Mouse (Mus musculus) neural tube, embryonic 11.5 days (tissue): ENCODE data around the gene Scp2. TPM values are rescaled to one million over a fixed set of nuclear protein-coding genes. Genes with fewer than 3 reads are reported as not detected.

Source experiments
- ATAC-seq: fragments of 200-750 bp; cut with Nextera tagmentation; 2 replicates; pipeline ENCODE4 v1.8.0; 2017; ENCODE audit warnings: moderate number of reproducible peaks, mild to moderate bottlenecking, moderate TSS enrichment, moderate library complexity; ENCODE audit not compliant: insufficient read depth, low FRiP score, low TSS enrichment
- DNase-seq: peaks from one replicate; pipeline ENCODE4 v3.0.0-alpha.2; 2015; ENCODE audit warnings: low spot score
- H3K27ac ChIP-seq: fragments of 300-500 bp; sonication (generic); 2 replicates; pipeline ENCODE4 v1.5.1; 2014; ENCODE audit warnings: low read depth, mild to moderate bottlenecking, low read length
- H3K27me3 ChIP-seq: fragments of 300-500 bp; sonication (generic); 2 replicates; pipeline ENCODE4 v1.6.1; 2014; ENCODE audit warnings: mild to moderate bottlenecking, low read length, mixed read lengths; ENCODE audit not compliant: control insufficient read depth, insufficient read depth
- H3K36me3 ChIP-seq: fragments of 300-500 bp; sonication (generic); 2 replicates; pipeline ENCODE4 v1.6.1; 2014; ENCODE audit warnings: mild to moderate bottlenecking, low read length, moderate library complexity, mixed read lengths; ENCODE audit not compliant: control insufficient read depth, insufficient read depth
- H3K4me1 ChIP-seq: fragments of 300-500 bp; sonication (generic); 2 replicates; pipeline ENCODE4 v1.6.1; 2014; ENCODE audit warnings: low read length, mixed read lengths; ENCODE audit not compliant: control insufficient read depth, insufficient read depth
- H3K4me2 ChIP-seq: fragments of 300-500 bp; sonication (generic); 2 replicates; pipeline ENCODE4 v1.6.1; 2014; ENCODE audit warnings: low read depth, mild to moderate bottlenecking, moderate library complexity
- H3K4me3 ChIP-seq: fragments of 300-500 bp; sonication (generic); 2 replicates; pipeline ENCODE4 v1.5.1; 2014; ENCODE audit warnings: low read depth, low read length
- H3K9ac ChIP-seq: fragments of 300-500 bp; sonication (generic); 2 replicates; pipeline ENCODE4 v1.6.1; 2014; ENCODE audit warnings: mild to moderate bottlenecking, low read length
- H3K9me3 ChIP-seq: fragments of 300-500 bp; sonication (generic); 2 replicates; pipeline ENCODE4 v1.6.1; 2016; ENCODE audit warnings: low read length; ENCODE audit not compliant: control insufficient read depth
- WGBS: fragments of 180-500 bp; shearing (Covaris S2); extraction: QIAGEN DNeasy Blood & Tissue Kit; methylation state at CpG from one replicate; pipeline ENCODE4 v1.1.7; 2014; 5-methylcytosine and 5-hydroxymethylcytosine counted together
- polyA plus RNA-seq: library from polyadenylated mRNA; unstranded; fragments of >200 nt; fragmentation: Nextera tagmentation; extraction: Ambion mirVana; gene quantifications from 2 replicates; pipeline ENCODE4 v1.2.1, GENCODE M21; 2014

The Scp2 gene
- polyA plus RNA-seq, 1 experiment from 2014 or later: 202 TPM

GRCm38 (mm10) chr4:108062524-108062923 lies 82.3 kb downstream of the Scp2 start:
- Histone ChIP-seq H3K9me3 (no peaks in the 10 kb centered on the region), H3K9ac (no peak overlapping the region), H3K4me1 (no peaks in the 10 kb centered on the region), H3K27me3 (no peaks in the 10 kb centered on the region), H3K36me3 (peaks cover 4% of the 10 kb centered on the region), H3K4me2 (no peak overlapping the region), H3K4me3 (no peak overlapping the region), H3K27ac (no peak overlapping the region)
- ATAC-seq (no peak), DNase-seq (no peak)
- 95% methylated on average over 5 of the region's 5 CpGs for WGBS

GRCm38 (mm10) chr4:108060774-108061173 lies 84.0 kb downstream of the Scp2 start:
- H3K9ac ChIP-seq: no peak overlapping the region
- no peak for ATAC-seq
- WGBS: 88% methylated on average over 4 of the region's 4 CpGs
- no peak for DNase-seq
- no peak overlapping the region for H3K4me3 ChIP-seq
- H3K27ac ChIP-seq: no peak overlapping the region
- no peaks in the 10 kb centered on the region for H3K9me3 ChIP-seq
- H3K27me3 ChIP-seq: no peaks in the 10 kb centered on the region
- no peak overlapping the region for H3K4me2 ChIP-seq
- H3K36me3 ChIP-seq: peaks cover 4% of the 10 kb centered on the region
- no peaks in the 10 kb centered on the region for H3K4me1 ChIP-seq

- Histone ChIP-seq H3K4me3 (no peak overlapping the region), H3K4me2 (no peak overlapping the region), H3K36me3 (peaks cover 4% of the 10 kb centered on the region), H3K4me1 (no peaks in the 10 kb centered on the region), H3K27ac (no peak overlapping the region), H3K9me3 (no peaks in the 10 kb centered on the region), H3K27me3 (no peaks in the 10 kb centered on the region), H3K9ac (peak overlapping the region; percentile 32; the same call in 1 of the 2 replicates)
- WGBS: 62% methylated on average over 19 of the region's 19 CpGs
- DNase-seq: no peak
- no peak for ATAC-seq
Observed at GRCm38 (mm10) chr4:108059601-108060379, 85.0 kb downstream of the Scp2 start.

- DNase-seq (no peak), ATAC-seq (no peak)
- Histone ChIP-seq H3K27me3 (no peaks in the 10 kb centered on the region), H3K9ac (no peak overlapping the region), H3K4me3 (no peak overlapping the region), H3K9me3 (no peaks in the 10 kb centered on the region), H3K4me1 (no peaks in the 10 kb centered on the region), H3K4me2 (no peak overlapping the region), H3K36me3 (peaks cover 4% of the 10 kb centered on the region), H3K27ac (no peak overlapping the region)
- 90% methylated on average over 10 of the region's 10 CpGs for WGBS
Observed at GRCm38 (mm10) chr4:108058166-108058565, 86.6 kb downstream of the Scp2 start.

- no peaks in the 10 kb centered on the region for H3K4me1 ChIP-seq
- ATAC-seq (no peak), DNase-seq (no peak)
- H3K9me3 ChIP-seq: no peaks in the 10 kb centered on the region
- 93% methylated on average over 2 of the region's 2 CpGs for WGBS
- H3K4me2 ChIP-seq: no peak overlapping the region
- no peak overlapping the region for H3K4me3 ChIP-seq
- no peak overlapping the region for H3K27ac ChIP-seq
- H3K27me3 ChIP-seq: no peaks in the 10 kb centered on the region
- H3K9ac ChIP-seq: no peak overlapping the region
- H3K36me3 ChIP-seq: peaks cover 4% of the 10 kb centered on the region
Observed at GRCm38 (mm10) chr4:108057247-108057646, 87.6 kb downstream of the Scp2 start.

GRCm38 (mm10) chr4:108055873-108056272 lies 88.9 kb downstream of the Scp2 start:
- Histone ChIP-seq H3K4me2 (no peak overlapping the region), H3K27me3 (no peaks in the 10 kb centered on the region), H3K36me3 (peaks cover 4% of the 10 kb centered on the region), H3K4me1 (no peaks in the 10 kb centered on the region), H3K9ac (no peak overlapping the region), H3K9me3 (no peaks in the 10 kb centered on the region), H3K27ac (no peak overlapping the region), H3K4me3 (no peak overlapping the region)
- WGBS: 95% methylated on average over 10 of the region's 10 CpGs
- DNase-seq (no peak), ATAC-seq (no peak)

- 90% methylated on average over 8 of the region's 8 CpGs for WGBS
- H3K36me3 ChIP-seq: peaks cover 4% of the 10 kb centered on the region
- H3K4me3 ChIP-seq: no peak overlapping the region
Observed at GRCm38 (mm10) chr4:108052673-108053072, 92.1 kb downstream of the Scp2 start.

GRCm38 (mm10) chr4:108051687-108052274 lies 93.0 kb downstream of the Scp2 start:
- ATAC-seq (no peak), DNase-seq (no peak)
- H3K4me1 ChIP-seq: no peaks in the 10 kb centered on the region
- 90% methylated on average over 10 of the region's 10 CpGs for WGBS
- no peak overlapping the region for H3K4me3 ChIP-seq
- H3K27ac ChIP-seq: no peak overlapping the region
- peaks cover 4% of the 10 kb centered on the region for H3K36me3 ChIP-seq
- H3K27me3 ChIP-seq: no peaks in the 10 kb centered on the region
- H3K4me2 ChIP-seq: no peak overlapping the region
- no peaks in the 10 kb centered on the region for H3K9me3 ChIP-seq
- no peak overlapping the region for H3K9ac ChIP-seq

More at GRCm38 (mm10) chr4:108052673-108053072, 92.1 kb downstream of the Scp2 start:
- no peaks in the 10 kb centered on the region for H3K4me1 ChIP-seq
- H3K27me3 ChIP-seq: no peaks in the 10 kb centered on the region
- no peak for ATAC-seq
- DNase-seq: no peak
- H3K27ac ChIP-seq: no peak overlapping the region
- H3K9me3 ChIP-seq: no peaks in the 10 kb centered on the region
- no peak overlapping the region for H3K9ac ChIP-seq
- H3K4me2 ChIP-seq: no peak overlapping the region

- H3K4me3 ChIP-seq: no peak overlapping the region
- H3K9ac ChIP-seq: no peak overlapping the region
- peaks cover 3% of the 10 kb centered on the region for H3K36me3 ChIP-seq
- no peaks in the 10 kb centered on the region for H3K9me3 ChIP-seq
- no peaks in the 10 kb centered on the region for H3K27me3 ChIP-seq
- ATAC-seq (no peak), DNase-seq (no peak)
- H3K4me1 ChIP-seq: no peaks in the 10 kb centered on the region; the same call in 1 of the 2 replicates
- 86% methylated on average over 8 of the region's 8 CpGs for WGBS
- H3K27ac ChIP-seq: no peak overlapping the region
- no peak overlapping the region for H3K4me2 ChIP-seq
Observed at GRCm38 (mm10) chr4:108046136-108046535, 98.7 kb downstream of the Scp2 start.
